Mouse (Mus musculus) liver, adult 10 weeks (tissue): Measurements from ENCODE around the gene Gm10377. TPM values are rescaled to one million over a fixed set of nuclear protein-coding genes. Genes with fewer than 3 reads are reported as not detected.

Experiments used
- polyA plus RNA-seq: library from polyadenylated mRNA; stranded (reverse); fragments of 350-450 nt; fragmentation: Illumina TruSeq; extraction: RNeasy Lipid Tissue Mini Kit (QIAGEN cat#74804); gene quantifications from one replicate; pipeline ENCODE4 v1.2.3, GENCODE M21; 2014; ENCODE audit warnings: low read depth, low replicate concordance

Gene Gm10377
- not detected for polyA plus RNA-seq

DNA sequence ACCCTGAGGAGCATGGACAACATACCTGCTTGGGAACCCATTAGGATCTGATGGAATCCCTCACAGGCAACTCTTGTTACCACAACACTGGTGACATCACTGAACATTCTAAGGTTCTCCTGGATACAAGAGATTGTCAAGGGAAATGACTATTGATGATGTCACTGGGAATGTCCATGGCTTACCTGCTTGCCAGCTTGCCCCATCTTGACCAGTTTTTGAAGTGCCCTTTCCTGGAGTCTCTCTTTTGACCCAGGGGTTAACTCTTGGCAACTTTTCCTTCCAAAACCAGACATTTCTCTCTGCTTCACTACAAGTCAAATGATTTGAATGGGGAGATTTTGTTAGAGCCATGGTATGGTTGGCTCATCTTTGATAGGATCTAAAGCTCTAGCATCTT lies at the start of gene Gm10377:
TSS of gene Gm10377 (minus strand) at position 101 of the 400 bp plus-strand sequence.

DNA sequence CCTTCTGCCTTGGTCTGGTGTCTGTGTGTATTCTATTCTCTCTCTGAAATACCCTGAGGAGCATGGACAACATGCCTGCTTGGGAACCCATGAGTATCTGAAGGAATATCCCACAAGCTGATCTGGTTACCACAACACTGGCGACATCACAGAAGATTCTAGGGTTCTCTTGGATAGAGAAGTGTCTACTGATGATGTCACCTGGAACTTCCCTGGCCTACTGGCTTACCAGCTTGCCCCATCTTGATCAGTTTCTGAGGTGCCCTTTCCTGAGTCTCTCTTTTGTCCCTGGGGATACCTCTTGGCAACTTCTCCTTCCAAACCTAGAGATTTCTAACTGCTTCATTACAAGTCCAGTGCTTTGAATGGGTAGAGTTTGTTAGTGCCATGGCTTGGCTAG lies 29.1 kb downstream of the Gm10377 start, which contains the start of gene Gm3015:
TSS of gene Gm3015 (minus strand) at position 101 of the 400 bp plus-strand sequence.

Other genes with a start within 250 kb of the Gm10377 start
- not detected for gene Gm17124, start 198.1 kb downstream of the Gm10377 start, polyA plus RNA-seq
- gene Gm3633, start 156.1 kb downstream of the Gm10377 start, polyA plus RNA-seq = not detected
- gene Gm10378, start 142.0 kb downstream of the Gm10377 start, polyA plus RNA-seq = not detected
- gene Gm3015, start 29.2 kb downstream of the Gm10377 start, polyA plus RNA-seq = not detected
- not detected for gene Gm21977, start 55.5 kb upstream of the Gm10377 start, polyA plus RNA-seq
- gene Gm8082, start 195.6 kb upstream of the Gm10377 start, polyA plus RNA-seq = not detected
- gene Gm10376, start 217.6 kb upstream of the Gm10377 start, polyA plus RNA-seq = not detected